Mouse (Mus musculus) kidney, embryonic 16.5 days (tissue): ENCODE measurements at regions not wholly inside any gene's neighbourhood (a gene's known extent, or its start where the extent isn't known, plus 50 kb on each side); places are given as distances from the start of the nearest gene placed in this dataset.
"Not testable (repeated sequence)": the region's sequence is repeated elsewhere in the genome, so short reads cannot be mapped to it uniquely, and the experiment has no call there.

Experiments used
- ATAC-seq: fragments of 200-750 bp; cut with Nextera tagmentation; 2 replicates; pipeline ENCODE4 v1.8.0; 2017; ENCODE audit warnings: moderate TSS enrichment; ENCODE audit not compliant: low FRiP score, low TSS enrichment
- H3K27ac ChIP-seq: fragments of 300-500 bp; sonication (generic); 2 replicates; pipeline ENCODE4 v1.5.1; 2014; ENCODE audit warnings: low read length
- H3K27me3 ChIP-seq: fragments of 300-500 bp; sonication (generic); 2 replicates; pipeline ENCODE4 v1.6.1; 2014; ENCODE audit warnings: low read length, control low read depth, mixed read lengths; ENCODE audit not compliant: insufficient read depth
- H3K36me3 ChIP-seq: fragments of 300-500 bp; sonication (generic); 2 replicates; pipeline ENCODE4 v1.6.1; 2014; ENCODE audit warnings: low read length, control low read depth, mixed read lengths; ENCODE audit not compliant: insufficient read depth
- H3K4me1 ChIP-seq: fragments of 300-500 bp; sonication (generic); 2 replicates; pipeline ENCODE4 v1.6.1; 2014; ENCODE audit warnings: low read length, control low read depth, mixed read lengths; ENCODE audit not compliant: insufficient read depth
- H3K4me2 ChIP-seq: fragments of 300-500 bp; sonication (generic); replicated peaks from 2 replicates; pipeline ENCODE4 v1.6.1; 2014; ENCODE audit warnings: low read depth, low read length
- H3K4me3 ChIP-seq: fragments of 300-500 bp; sonication (generic); 2 replicates; pipeline ENCODE4 v1.5.1; 2014; ENCODE audit warnings: mild to moderate bottlenecking, low read length
- H3K9ac ChIP-seq: fragments of 300-500 bp; sonication (generic); replicated peaks from 2 replicates; pipeline ENCODE4 v1.6.1; 2014; ENCODE audit warnings: low read length
- H3K9me3 ChIP-seq: fragments of 300-500 bp; sonication (generic); 2 replicates; pipeline ENCODE4 v1.6.1; 2016; ENCODE audit warnings: low read length, control low read depth
- WGBS: fragments of 180-500 bp; shearing (Covaris S2); extraction: QIAGEN DNeasy Blood & Tissue Kit; methylation state at CpG from one replicate; pipeline ENCODE4 v1.1.7; 2014; 5-methylcytosine and 5-hydroxymethylcytosine counted together

DNA sequence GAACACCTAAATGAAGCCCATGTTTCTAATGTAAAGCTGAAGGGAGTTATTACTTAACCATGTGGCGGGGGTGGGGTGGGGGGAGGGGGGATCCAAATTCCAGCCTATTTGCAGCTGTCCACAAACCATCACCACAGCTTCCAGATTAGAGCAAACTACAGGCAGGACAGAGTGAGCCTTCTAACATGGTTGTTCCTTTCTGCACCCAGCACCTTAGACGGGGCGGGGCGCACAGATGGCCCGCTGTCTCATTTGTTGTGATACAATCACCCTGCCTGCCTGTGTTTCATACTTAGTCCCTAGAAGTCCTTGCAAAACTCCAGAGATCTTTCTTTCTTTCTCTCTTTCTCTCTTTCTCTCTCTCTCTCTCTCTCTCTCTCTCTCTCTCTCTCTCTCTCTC is 182.8 kb upstream of the Arhgap18 start:
- no peaks in the 10 kb centered on the region for H3K27me3 ChIP-seq
- WGBS = 85% methylated on average over 5 of the region's 5 CpGs
- no peak for ATAC-seq

DNA sequence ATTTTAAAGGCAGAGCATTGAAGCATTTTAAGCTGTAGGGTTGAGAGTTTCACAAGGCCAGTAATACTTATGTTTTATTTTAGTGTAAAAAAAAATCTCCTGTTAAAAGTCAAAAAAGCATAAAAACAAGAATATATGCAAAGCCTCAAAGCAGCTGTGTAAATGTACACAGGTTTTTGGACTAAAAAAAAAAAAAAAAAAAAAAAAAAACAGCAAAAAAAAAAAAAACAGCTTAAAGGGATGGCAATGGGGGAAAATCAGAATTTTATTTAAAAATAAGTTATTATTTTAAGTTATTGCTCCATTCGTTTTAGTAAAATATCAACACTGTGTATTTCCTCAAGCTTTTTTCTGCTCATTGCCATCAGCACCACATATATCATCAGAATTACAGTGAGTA is 181.8 kb upstream of the Arhgap18 start:
- Histone ChIP-seq H3K9me3 (no peaks in the 10 kb centered on the region), H3K9ac (no peak overlapping the region)
- 67% methylated on average over 1 of the region's 1 CpGs for WGBS

More for the DNA sequence above, 182.8 kb upstream of the Arhgap18 start:
- no peak overlapping the region for H3K4me3 ChIP-seq
- H3K9me3 ChIP-seq = no peaks in the 10 kb centered on the region
- H3K27ac ChIP-seq = no peak overlapping the region
- H3K36me3 ChIP-seq = no peaks in the 10 kb centered on the region
- H3K9ac ChIP-seq = no peak overlapping the region
- no peaks in the 10 kb centered on the region for H3K4me1 ChIP-seq
- H3K4me2 ChIP-seq = no peak overlapping the region

DNA sequence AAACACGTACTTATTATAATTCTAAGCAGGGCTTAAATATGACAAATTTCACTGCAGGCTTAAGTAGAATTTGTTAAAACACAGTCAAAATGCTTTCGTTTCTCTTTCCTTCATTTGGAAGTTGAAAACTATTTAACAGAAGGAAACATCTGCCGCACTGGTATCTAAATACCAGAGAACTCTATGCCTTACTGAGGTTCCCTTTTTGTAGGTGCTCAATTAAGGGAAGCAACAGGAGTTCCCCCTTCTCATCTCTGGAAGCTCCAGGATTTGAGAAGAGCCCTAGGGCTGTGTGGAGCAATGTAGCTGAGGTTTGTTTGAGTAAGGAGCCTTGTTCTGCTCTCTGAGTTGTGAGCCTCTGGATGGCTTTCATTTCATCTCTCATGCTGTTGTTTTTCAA is 177.1 kb upstream of the Arhgap18 start:
- no peak for ATAC-seq
- Histone ChIP-seq H3K9ac (no peak overlapping the region), H3K27me3 (no peaks in the 10 kb centered on the region), H3K4me2 (no peak overlapping the region), H3K4me1 (no peaks in the 10 kb centered on the region), H3K4me3 (no peak overlapping the region), H3K36me3 (no peaks in the 10 kb centered on the region), H3K27ac (no peak overlapping the region), H3K9me3 (no peaks in the 10 kb centered on the region)
- 88% methylated on average over 3 of the region's 3 CpGs for WGBS

More for the DNA sequence above, 181.8 kb upstream of the Arhgap18 start:
- Histone ChIP-seq H3K4me1 (no peaks in the 10 kb centered on the region), H3K36me3 (no peaks in the 10 kb centered on the region), H3K4me2 (no peak overlapping the region), H3K27me3 (no peaks in the 10 kb centered on the region), H3K27ac (no peak overlapping the region), H3K4me3 (no peak overlapping the region)
- no peak for ATAC-seq

DNA sequence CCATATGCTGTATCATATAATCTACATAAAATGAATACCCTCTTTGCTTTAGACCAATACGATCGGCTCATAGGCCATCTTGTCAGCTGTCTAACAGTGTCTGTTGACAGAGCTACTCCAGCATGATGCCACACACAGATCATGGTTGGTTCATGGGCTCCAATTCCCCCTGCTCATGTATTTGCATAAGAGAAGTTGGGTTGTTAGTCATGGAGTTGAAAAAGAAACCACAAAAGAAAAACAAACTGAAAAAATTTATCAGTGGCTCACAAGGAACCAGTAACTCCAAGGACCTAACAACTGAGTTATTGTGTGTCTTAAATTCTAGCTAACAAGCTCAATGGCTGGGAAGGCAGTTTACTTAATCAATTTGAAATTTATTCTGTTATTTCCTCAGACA is 176.1 kb upstream of the Arhgap18 start:
- H3K27ac ChIP-seq = no peak overlapping the region
- WGBS = 94% methylated on average over 2 of the region's 2 CpGs

DNA sequence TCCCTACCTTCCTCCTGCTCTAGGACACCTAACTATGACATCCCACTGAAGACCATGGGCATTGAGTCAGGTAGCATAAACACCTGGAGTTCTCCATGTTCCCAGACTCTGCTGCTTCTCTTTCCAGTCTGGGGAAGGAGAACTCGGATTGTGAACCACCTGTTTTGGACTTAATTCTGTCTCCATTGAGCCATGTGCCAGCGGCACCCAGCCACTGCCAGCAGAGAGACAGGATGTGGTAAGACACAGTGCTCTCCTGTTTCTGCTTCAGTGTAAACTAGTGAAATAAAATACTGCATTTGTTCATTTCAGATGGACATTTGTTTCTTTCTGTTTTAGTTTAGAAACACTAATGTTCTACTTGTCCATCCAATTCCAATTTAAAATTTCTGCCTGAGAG is 168.1 kb upstream of the Arhgap18 start:
- H3K9ac ChIP-seq = no peak overlapping the region
- WGBS = 89% methylated on average over 2 of the region's 2 CpGs
- ATAC-seq = no peak

More for the DNA sequence above, 176.1 kb upstream of the Arhgap18 start:
- Histone ChIP-seq H3K4me3 (no peak overlapping the region), H3K9me3 (no peaks in the 10 kb centered on the region), H3K9ac (no peak overlapping the region), H3K27me3 (no peaks in the 10 kb centered on the region), H3K36me3 (no peaks in the 10 kb centered on the region), H3K4me1 (no peaks in the 10 kb centered on the region), H3K4me2 (no peak overlapping the region)
- ATAC-seq = no peak

DNA sequence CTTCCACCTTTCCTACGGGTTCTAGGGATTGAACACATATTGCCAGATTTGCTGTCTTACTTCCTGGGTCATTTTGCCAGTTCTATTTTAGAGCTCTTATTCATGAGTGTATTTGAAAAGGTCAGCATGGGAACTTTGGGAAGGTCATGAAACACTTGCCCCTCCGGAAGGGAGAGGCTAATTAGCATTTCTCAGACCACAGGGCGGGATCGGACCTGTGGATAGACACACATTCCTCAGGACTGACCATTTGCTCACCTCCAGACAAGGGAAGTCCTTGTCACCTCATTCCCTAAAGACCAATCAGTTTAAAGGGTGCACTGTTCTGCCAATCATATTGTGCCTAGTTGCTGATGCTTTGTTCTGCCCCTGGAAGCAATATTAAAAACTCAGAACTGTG is 146.1 kb upstream of the Arhgap18 start:
- WGBS = 68% methylated on average over 4 of the region's 4 CpGs
- H3K4me3 ChIP-seq, H3K9ac ChIP-seq, H3K36me3 ChIP-seq, H3K27me3 ChIP-seq, H3K4me2 ChIP-seq, H3K4me1 ChIP-seq, H3K27ac ChIP-seq, H3K9me3 ChIP-seq, ATAC-seq: not testable (repeated sequence)

More for the DNA sequence above, 168.1 kb upstream of the Arhgap18 start:
- Histone ChIP-seq H3K4me1 (no peaks in the 10 kb centered on the region), H3K4me3 (no peak overlapping the region), H3K36me3 (no peaks in the 10 kb centered on the region), H3K4me2 (no peak overlapping the region), H3K27ac (no peak overlapping the region), H3K9me3 (peaks cover 6% of the 10 kb centered on the region; the same call in 1 of the 2 replicates), H3K27me3 (no peaks in the 10 kb centered on the region)

DNA sequence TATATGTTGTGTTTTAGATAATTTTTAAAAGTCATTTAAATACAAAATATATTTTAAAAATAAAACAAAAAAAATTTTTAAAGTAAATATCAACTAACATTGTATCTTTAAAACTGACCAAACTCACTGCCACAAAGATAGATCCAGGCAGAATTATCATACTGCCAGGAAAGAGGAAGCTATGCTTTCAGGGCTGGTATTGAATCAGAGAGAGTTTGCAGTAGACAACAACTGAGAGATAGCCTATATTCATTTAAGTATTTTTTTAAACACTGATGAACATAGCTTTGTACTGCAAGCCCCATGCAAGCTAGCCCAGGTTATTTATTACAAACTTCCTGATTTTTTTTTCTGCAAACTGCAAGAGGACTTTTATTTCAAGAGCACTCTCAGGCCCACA is 142.0 kb upstream of the Arhgap18 start:
- Histone ChIP-seq H3K4me3 (no peak overlapping the region), H3K27ac (no peak overlapping the region), H3K36me3 (no peaks in the 10 kb centered on the region), H3K9me3 (no peaks in the 10 kb centered on the region), H3K9ac (no peak overlapping the region), H3K27me3 (no peaks in the 10 kb centered on the region), H3K4me1 (no peaks in the 10 kb centered on the region), H3K4me2 (no peak overlapping the region)
- no peak for ATAC-seq

DNA sequence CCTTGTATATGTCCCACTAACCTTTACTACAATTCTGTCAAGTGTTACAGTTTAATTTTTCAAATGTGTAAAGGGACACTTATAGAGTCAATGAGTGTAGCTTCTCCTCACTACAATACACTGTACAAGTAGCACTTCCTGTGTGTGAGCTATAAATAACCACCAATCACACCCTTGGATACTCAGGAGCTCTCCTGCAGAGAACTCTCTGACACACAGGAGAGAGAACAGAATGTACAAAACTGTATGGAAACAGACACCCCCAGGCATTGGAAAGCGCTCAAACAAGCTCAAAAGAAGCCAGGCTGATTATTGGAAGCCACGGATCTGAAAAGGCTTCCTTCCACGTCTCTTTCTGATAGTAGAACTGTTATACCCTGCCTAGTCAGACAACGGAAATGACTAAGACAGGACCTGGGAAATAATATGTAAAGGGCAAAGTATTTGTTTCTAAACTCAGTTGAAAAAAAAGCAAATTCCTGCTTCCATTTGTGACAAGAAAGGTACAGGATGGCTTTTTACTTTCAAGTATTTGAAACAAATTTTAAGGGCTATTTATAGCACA is 122.9 kb upstream of the Arhgap18 start:
- ATAC-seq = no peak
- H3K27me3 ChIP-seq = no peaks in the 10 kb centered on the region
- WGBS = 76% methylated on average over 4 of the region's 4 CpGs
- H3K4me1 ChIP-seq = no peaks in the 10 kb centered on the region
- H3K9me3 ChIP-seq = no peaks in the 10 kb centered on the region
- H3K4me3 ChIP-seq = no peak overlapping the region
- no peak overlapping the region for H3K4me2 ChIP-seq
- H3K9ac ChIP-seq = no peak overlapping the region
- H3K27ac ChIP-seq = no peak overlapping the region
- H3K36me3 ChIP-seq = no peaks in the 10 kb centered on the region

DNA sequence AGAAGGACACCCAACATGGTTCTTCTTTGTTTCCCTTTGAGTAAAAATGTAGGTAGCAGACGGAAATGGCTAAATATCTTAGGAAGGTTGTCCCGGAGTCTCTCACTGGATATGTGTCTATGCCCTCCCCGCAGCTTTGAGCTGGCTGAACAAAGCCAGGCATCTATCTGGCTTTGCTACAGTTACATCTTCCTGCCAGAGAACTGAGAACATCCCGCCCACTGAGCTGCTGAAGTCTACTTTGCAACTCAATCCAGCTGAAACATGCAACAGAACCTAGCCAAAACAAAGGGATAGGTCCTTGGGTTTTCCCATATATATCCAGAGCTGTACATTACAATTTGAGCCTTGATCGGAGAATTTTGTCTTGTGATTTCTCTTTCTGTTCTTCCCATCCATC is 121.0 kb upstream of the Arhgap18 start:
- H3K27me3 ChIP-seq = no peaks in the 10 kb centered on the region
- H3K9me3 ChIP-seq = no peaks in the 10 kb centered on the region
- H3K9ac ChIP-seq = no peak overlapping the region
- H3K27ac ChIP-seq = no peak overlapping the region
- H3K4me2 ChIP-seq = no peak overlapping the region
- no peaks in the 10 kb centered on the region for H3K4me1 ChIP-seq
- no peak overlapping the region for H3K4me3 ChIP-seq
- no peaks in the 10 kb centered on the region for H3K36me3 ChIP-seq
- ATAC-seq = no peak
- WGBS = 90% methylated on average over 5 of the region's 5 CpGs

DNA sequence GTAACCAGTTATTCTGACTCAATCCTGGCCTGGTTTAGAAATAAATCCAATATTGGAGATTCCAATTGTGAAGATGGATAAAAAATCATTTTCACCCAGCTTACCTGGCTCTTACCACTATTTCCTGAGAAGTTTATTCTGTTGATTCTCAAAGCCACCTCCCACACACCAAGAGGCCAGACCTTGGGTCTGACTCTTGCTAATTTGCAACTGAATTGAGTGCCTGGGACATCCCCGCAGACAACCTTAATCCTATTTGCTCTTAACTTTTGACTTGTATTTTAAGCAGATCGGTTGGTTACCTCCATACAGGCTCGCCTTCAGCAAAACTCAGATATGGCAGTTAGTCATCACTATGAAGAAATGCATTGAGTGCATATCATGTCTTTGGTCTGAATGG is 115.8 kb upstream of the Arhgap18 start:
- 70% methylated on average over 3 of the region's 3 CpGs for WGBS
- ATAC-seq = no peak
- H3K36me3 ChIP-seq = no peaks in the 10 kb centered on the region
- H3K4me2 ChIP-seq = no peak overlapping the region
- no peak overlapping the region for H3K4me3 ChIP-seq
- H3K27ac ChIP-seq = no peak overlapping the region
- no peak overlapping the region for H3K9ac ChIP-seq
- H3K9me3 ChIP-seq = no peaks in the 10 kb centered on the region
- H3K27me3 ChIP-seq = no peaks in the 10 kb centered on the region
- no peaks in the 10 kb centered on the region for H3K4me1 ChIP-seq
